Mouse (Mus musculus) MEL (cell line): ENCODE data around the gene Nexn. TPM values are rescaled to one million over a fixed set of nuclear protein-coding genes. Genes with fewer than 3 reads are reported as not detected.

Experiments used
- DNase-seq: peaks from one replicate; pipeline ENCODE4 v3.0.0; 2011; ENCODE audit warnings: low read depth, low spot score
- H3K27ac ChIP-seq: 2 replicates; pipeline ENCODE4 v1.5.1; 2012; ENCODE audit warnings: low read depth, mild to moderate bottlenecking, control low read depth, low read length, moderate library complexity; ENCODE audit not compliant: control insufficient read depth
- H3K27me3 ChIP-seq, 2 experiments: fragments of 150-350 bp in 1 of 2; sonication (generic) in 1 of 2; 2 replicates each; pipeline ENCODE4 v1.6.1; 2012; ENCODE audit warnings: low read length in 2 of 2, mild to moderate bottlenecking in 2 of 2, improper control_type of control experiment in 1 of 2, moderate library complexity in 1 of 2; ENCODE audit not compliant: insufficient read depth in 2 of 2, control insufficient read depth in 1 of 2
- H3K36me3 ChIP-seq, 2 experiments: 2 replicates each; pipeline ENCODE4 v1.6.1; 2012 to 2014; ENCODE audit warnings: low read length in 2 of 2, improper control_type of control experiment in 1 of 2, inconsistent platforms in 1 of 2, mild to moderate bottlenecking in 1 of 2; ENCODE audit not compliant: insufficient read depth in 2 of 2, control insufficient read depth in 1 of 2
- H3K4me1 ChIP-seq, 2 experiments: fragments of 150-350 bp in 1 of 2; sonication (generic) in 1 of 2; 2 replicates each; pipeline ENCODE4 v1.6.1; 2012; ENCODE audit warnings: low read length in 2 of 2, improper control_type of control experiment in 1 of 2, mild to moderate bottlenecking in 1 of 2; ENCODE audit not compliant: insufficient read depth in 2 of 2, control insufficient read depth in 1 of 2
- H3K4me3 ChIP-seq, 2 experiments: fragments of 150-350 bp in 1 of 2; sonication (generic) in 1 of 2; 2 replicates each; pipeline ENCODE4 v1.5.1; 2012; ENCODE audit warnings: low read depth in 2 of 2, low read length in 2 of 2, mild to moderate bottlenecking in 2 of 2, moderate library complexity in 2 of 2, control low read depth in 1 of 2, improper control_type of control experiment in 1 of 2; ENCODE audit not compliant: control insufficient read depth in 1 of 2, insufficient read depth in 1 of 2
- H3K79me2 ChIP-seq: 2 replicates; pipeline ENCODE4 v1.6.1; 2012; ENCODE audit warnings: mild to moderate bottlenecking, low read length, moderate library complexity; ENCODE audit not compliant: control insufficient read depth, poor library complexity, insufficient read depth
- H3K9ac ChIP-seq: 2 replicates; pipeline ENCODE4 v1.6.1; 2012; ENCODE audit warnings: low read depth, mild to moderate bottlenecking, control low read depth, low read length, moderate library complexity; ENCODE audit not compliant: control insufficient read depth, poor library complexity, severe bottlenecking
- H3K9me3 ChIP-seq: fragments of 150-350 bp; sonication (generic); replicated peaks from 2 replicates; pipeline ENCODE4 v1.6.1; 2012; ENCODE audit warnings: mild to moderate bottlenecking, low read length, improper control_type of control experiment, moderate library complexity; ENCODE audit not compliant: insufficient read depth
- CTCF ChIP-seq, 3 experiments: IDR thresholded peaks in 2 of 3; conservative IDR thresholded peaks in 1 of 3; 2 replicates each; pipeline ENCODE4 v1.5.1; 2011 to 2012; ENCODE audit warnings: low read length in 3 of 3, low read depth in 2 of 3, mild to moderate bottlenecking in 2 of 3, improper control_type of control experiment in 1 of 3, inconsistent platforms in 1 of 3, mixed read lengths in 1 of 3, moderate library complexity in 1 of 3; ENCODE audit not compliant: control insufficient read depth in 1 of 3, insufficient read depth in 1 of 3, poor library complexity in 1 of 3, severe bottlenecking in 1 of 3
- EP300 ChIP-seq, 2 experiments: IDR thresholded peaks; 2 replicates each; pipeline ENCODE4 v1.6.1; 2011; ENCODE audit warnings: improper control_type of control experiment in 2 of 2, low read length in 2 of 2, low read depth in 1 of 2, mild to moderate bottlenecking in 1 of 2
- ETS1 ChIP-seq: IDR thresholded peaks from 2 replicates; pipeline ENCODE4 v1.6.1; 2012; ENCODE audit warnings: low read depth, mild to moderate bottlenecking, inconsistent platforms, low read length, improper control_type of control experiment, moderate library complexity
- GABPA ChIP-seq: IDR thresholded peaks from 2 replicates; pipeline ENCODE4 v1.6.1; 2012; ENCODE audit warnings: low read depth, mild to moderate bottlenecking, inconsistent platforms, low read length, improper control_type of control experiment, moderate library complexity
- GATA1 ChIP-seq: IDR thresholded peaks from 2 replicates; pipeline ENCODE4 v1.6.1; 2011; ENCODE audit warnings: low read depth, low read length, improper control_type of control experiment
- JUND ChIP-seq: IDR thresholded peaks from 2 replicates; pipeline ENCODE4 v1.6.1; 2011; ENCODE audit warnings: low read depth, mild to moderate bottlenecking, improper control_type of control experiment, low read length
- KAT2A ChIP-seq: conservative IDR thresholded peaks from 2 replicates; pipeline ENCODE4 v1.6.1; 2012; ENCODE audit warnings: low read depth, low read length, improper control_type of control experiment, inconsistent platforms
- MAX ChIP-seq: IDR thresholded peaks from 2 replicates; pipeline ENCODE4 v1.6.1; 2011; ENCODE audit warnings: low read length, improper control_type of control experiment
- MAZ ChIP-seq: IDR thresholded peaks from 2 replicates; pipeline ENCODE4 v1.6.1; 2012; ENCODE audit warnings: low read depth, mild to moderate bottlenecking, inconsistent platforms, low read length, improper control_type of control experiment
- MXI1 ChIP-seq: IDR thresholded peaks from 2 replicates; pipeline ENCODE4 v1.6.1; 2011; ENCODE audit warnings: mild to moderate bottlenecking, low read depth, low read length, improper control_type of control experiment
- MYC ChIP-seq: IDR thresholded peaks from 2 replicates; pipeline ENCODE4 v1.6.1; 2011; ENCODE audit warnings: low read depth, mild to moderate bottlenecking, low read length, improper control_type of control experiment, moderate library complexity
- NELFE ChIP-seq: IDR thresholded peaks from 2 replicates; pipeline ENCODE4 v1.6.1; 2011; ENCODE audit warnings: low read depth, low read length, improper control_type of control experiment
- POLR2A ChIP-seq, 2 experiments: IDR thresholded peaks; 2 replicates each; pipeline ENCODE4 v1.6.1; 2011 to 2012; ENCODE audit warnings: low read length in 2 of 2, mild to moderate bottlenecking in 2 of 2, control low read depth in 1 of 2, improper control_type of control experiment in 1 of 2, low read depth in 1 of 2, moderate library complexity in 1 of 2; ENCODE audit not compliant: control insufficient read depth in 1 of 2, insufficient read depth in 1 of 2, poor library complexity in 1 of 2
- POLR2AphosphoS2 ChIP-seq: IDR thresholded peaks from 2 replicates; pipeline ENCODE4 v1.6.1; 2011; ENCODE audit warnings: low read length, improper control_type of control experiment
- POLR2AphosphoS5 ChIP-seq: IDR thresholded peaks from 2 replicates; pipeline ENCODE4 v1.6.1; 2012; ENCODE audit warnings: low read depth, borderline replicate concordance, mild to moderate bottlenecking, inconsistent platforms, low read length, moderate library complexity, mixed read lengths
- RAD21 ChIP-seq: IDR thresholded peaks from 2 replicates; pipeline ENCODE4 v1.6.1; 2011; ENCODE audit warnings: mild to moderate bottlenecking, low read depth, low read length, improper control_type of control experiment
- SMC3 ChIP-seq: IDR thresholded peaks from 2 replicates; pipeline ENCODE4 v1.6.1; 2011; ENCODE audit warnings: low read depth, low read length, improper control_type of control experiment
- TAL1 ChIP-seq: IDR thresholded peaks from 2 replicates; pipeline ENCODE4 v1.6.1; 2012; ENCODE audit warnings: mild to moderate bottlenecking, inconsistent platforms, low read length, moderate library complexity, mixed read lengths
- TBP ChIP-seq: IDR thresholded peaks from 2 replicates; pipeline ENCODE4 v1.8.0; 2011; ENCODE audit warnings: low read depth, low read length, improper control_type of control experiment
- TCF12 ChIP-seq: IDR thresholded peaks from 2 replicates; pipeline ENCODE4 v1.6.1; 2014; ENCODE audit warnings: low read depth, mild to moderate bottlenecking, inconsistent platforms, low read length, improper control_type of control experiment, moderate library complexity
- USF1 ChIP-seq: IDR thresholded peaks from 2 replicates; pipeline ENCODE4 v1.6.1; 2014; ENCODE audit warnings: low read depth, mild to moderate bottlenecking, inconsistent platforms, low read length, improper control_type of control experiment, moderate library complexity
- USF2 ChIP-seq, 2 experiments: IDR thresholded peaks; 2 replicates each; pipeline ENCODE4 v1.6.1; 2011 to 2012; ENCODE audit warnings: improper control_type of control experiment in 2 of 2, low read length in 2 of 2, borderline replicate concordance in 1 of 2, inconsistent platforms in 1 of 2, low read depth in 1 of 2, mild to moderate bottlenecking in 1 of 2; ENCODE audit not compliant: insufficient read depth in 1 of 2
- ZKSCAN1 ChIP-seq: IDR thresholded peaks from 2 replicates; pipeline ENCODE4 v1.6.1; 2012; ENCODE audit warnings: low read depth, mild to moderate bottlenecking, inconsistent platforms, low read length, improper control_type of control experiment, moderate library complexity
- ZMIZ1 ChIP-seq: IDR thresholded peaks from 2 replicates; pipeline ENCODE4 v1.6.1; 2012; ENCODE audit warnings: low read depth, mild to moderate bottlenecking, inconsistent platforms, low read length, improper control_type of control experiment, moderate library complexity
- polyA plus RNA-seq, 2 experiments: library from polyadenylated mRNA; stranded (reverse) in 1 of 2; unstranded in 1 of 2; fragments of >175 nt in 1 of 2; fragments of >200 nt in 1 of 2; gene quantifications; 2 replicates each; pipeline versions ENCODE4 v1.2.1 to v1.2.4; 2012; ENCODE audit warnings: low replicate concordance in 2 of 2, low read depth in 1 of 2; ENCODE audit not compliant: insufficient read length in 2 of 2, insufficient read depth in 1 of 2, missing spikeins in 1 of 2
- total RNA-seq: library from RNA; depleted of rRNA; stranded (reverse); fragments of 300-350 nt; gene quantifications from 2 replicates; pipeline ENCODE4 v1.2.3, GENCODE M21; 2012

The Nexn gene
- total and polyA plus RNA-seq, 3 experiments = 0.19 to 0.96 TPM; not detected in 1

DNA sequence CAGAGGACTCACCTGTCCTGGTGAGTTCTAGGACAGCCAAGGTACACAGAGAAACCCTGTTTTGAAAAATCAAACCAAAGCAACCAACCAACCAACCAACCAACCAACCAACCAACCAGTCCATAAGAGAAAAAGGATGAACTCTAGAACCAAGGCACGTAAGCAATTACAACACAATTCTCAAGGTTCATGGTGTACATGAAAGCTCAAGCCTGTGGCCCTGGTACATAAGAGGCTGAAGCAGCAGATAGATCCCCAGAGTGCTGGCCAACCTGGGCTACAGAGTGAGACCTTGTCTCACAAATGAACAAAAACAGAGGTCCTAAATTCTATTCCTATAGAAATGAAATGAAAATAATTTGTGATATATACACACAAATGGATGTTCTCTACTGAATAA is 18.2 kb upstream of the Nexn start:
- TF ChIP-seq RAD21 (no peak), GATA1 (no peak), NELFE (no peak), CTCF (IDR thresholded peaks at IDR 0.05 in 2 of 3, conservative IDR thresholded peaks at IDR 0.05 in 1 of 3; ENCODE audit: control insufficient read depth in 1 of 3, insufficient read depth in 1 of 3, low read depth in 2 of 3, low read length in 3 of 3, poor library complexity in 1 of 3, severe bottlenecking in 1 of 3) (no peak)
- no peak overlapping the region for H3K4me3 ChIP-seq
- DNase-seq = no peak
- peaks cover 0 to 6% of the 10 kb centered on the region in 2 experiments; a peak in 1 of 4 replicates for H3K36me3 ChIP-seq
- no peaks in the 10 kb centered on the region for H3K79me2 ChIP-seq
- no peaks in the 10 kb centered on the region for H3K4me1 ChIP-seq
- H3K27me3 ChIP-seq = no peaks in the 10 kb centered on the region
- H3K9ac ChIP-seq = no peak overlapping the region
- no peak overlapping the region for H3K27ac ChIP-seq
- H3K9me3 ChIP-seq = no peaks in the 10 kb centered on the region

DNA sequence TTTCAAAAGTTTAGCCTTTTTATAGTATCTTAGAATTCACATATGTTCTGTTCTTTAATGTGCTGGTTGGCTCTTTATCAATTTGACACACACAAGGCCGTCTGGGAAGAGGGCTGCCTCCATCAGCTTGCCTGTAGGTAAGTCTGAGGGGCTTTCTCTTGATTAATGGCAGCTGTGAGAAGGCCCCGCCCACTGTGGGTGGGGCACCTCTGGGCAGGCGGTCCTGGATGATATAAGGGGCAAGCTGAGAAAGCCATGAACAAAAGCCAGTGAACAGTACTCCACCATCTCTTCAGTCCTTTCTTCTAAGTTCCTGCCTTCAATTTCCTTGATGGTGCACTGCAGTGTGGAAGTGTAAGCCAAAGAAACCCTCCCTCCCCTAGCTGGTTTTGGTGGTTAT is 16.0 kb upstream of the Nexn start:
- DNase-seq = no peak
- Histone ChIP-seq H3K4me1 (no peaks in the 10 kb centered on the region), H3K36me3 (peaks cover 0 to 3% of the 10 kb centered on the region in 2 experiments; a peak in 1 of 4 replicates)

DNA sequence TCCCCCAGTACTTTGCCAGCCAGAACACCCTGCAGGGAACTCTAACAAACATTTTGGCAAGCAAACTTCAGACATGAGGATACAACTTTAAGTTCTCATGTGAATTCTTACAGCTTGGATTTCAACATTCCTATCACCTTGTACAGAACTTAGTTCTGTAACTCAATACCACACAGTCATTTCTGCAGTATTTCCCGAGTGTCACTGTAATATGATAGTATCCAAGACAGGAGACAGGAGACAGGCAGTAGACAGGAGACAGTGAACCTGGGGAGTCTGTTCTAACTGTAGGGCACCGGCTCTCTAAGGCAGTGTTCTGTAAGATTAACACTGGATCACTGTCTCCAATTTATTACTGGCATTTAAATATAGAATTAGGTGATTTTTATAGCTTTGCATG is 12.3 kb upstream of the Nexn start:
- H3K4me1 ChIP-seq = peaks cover 0 to 3% of the 10 kb centered on the region in 2 experiments; a peak in 1 of 4 replicates
- TF ChIP-seq ETS1 (no peak), JUND (no peak), USF1 (no peak), MAZ (no peak), KAT2A (no peak), POLR2A (IDR thresholded peaks at IDR 0.05; ENCODE audit: control insufficient read depth in 1 of 2, insufficient read depth in 1 of 2, low read depth in 1 of 2, low read length in 2 of 2, poor library complexity in 1 of 2) (no peak)
- no peak for DNase-seq
- H3K9me3 ChIP-seq = no peaks in the 10 kb centered on the region
- no peak overlapping the region for H3K4me3 ChIP-seq
- H3K27ac ChIP-seq = no peak overlapping the region
- H3K79me2 ChIP-seq = no peaks in the 10 kb centered on the region
- H3K36me3 ChIP-seq = peaks cover 5% of the 10 kb centered on the region in 2 experiments; a peak in 3 of 4 replicates
- no peaks in the 10 kb centered on the region for H3K27me3 ChIP-seq
- H3K9ac ChIP-seq = no peak overlapping the region

More for the DNA sequence above, 16.0 kb upstream of the Nexn start:
- no peaks in the 10 kb centered on the region for H3K79me2 ChIP-seq
- TF ChIP-seq MAZ (no peak), RAD21 (no peak), EP300 (IDR thresholded peaks at IDR 0.05; ENCODE audit: low read depth in 1 of 2, low read length in 2 of 2) (no peak), POLR2AphosphoS2 (no peak), SMC3 (no peak), ZKSCAN1 (no peak), POLR2AphosphoS5 (no peak), ZMIZ1 (no peak), MYC (no peak), TCF12 (no peak), KAT2A (no peak), TAL1 (no peak), TBP (no peak), GABPA (no peak), USF2 (IDR thresholded peaks at IDR 0.05; ENCODE audit: borderline replicate concordance in 1 of 2, insufficient read depth in 1 of 2, low read depth in 1 of 2, low read length in 2 of 2) (no peak), MAX (no peak), USF1 (no peak), ETS1 (no peak), MXI1 (no peak)
- no peak overlapping the region for H3K4me3 ChIP-seq
- no peaks in the 10 kb centered on the region for H3K9me3 ChIP-seq
- H3K9ac ChIP-seq = no peak overlapping the region
- no peaks in the 10 kb centered on the region for H3K27me3 ChIP-seq
- H3K27ac ChIP-seq = no peak overlapping the region
